Mouse (Mus musculus) ES-E14 (cell line): ENCODE results near the gene Blvrb.

Experiments used
- MAFK ChIP-seq: IDR thresholded peaks from 2 replicates; pipeline ENCODE4 v1.6.1; 2014; ENCODE audit warnings: mild to moderate bottlenecking, low read depth, low read length, inconsistent platforms; ENCODE audit not compliant: insufficient read depth
- ZC3H11A ChIP-seq: IDR thresholded peaks from 2 replicates; pipeline ENCODE4 v1.6.1; 2012; ENCODE audit warnings: low read depth, mild to moderate bottlenecking, inconsistent platforms, low read length, borderline replicate concordance

DNA sequence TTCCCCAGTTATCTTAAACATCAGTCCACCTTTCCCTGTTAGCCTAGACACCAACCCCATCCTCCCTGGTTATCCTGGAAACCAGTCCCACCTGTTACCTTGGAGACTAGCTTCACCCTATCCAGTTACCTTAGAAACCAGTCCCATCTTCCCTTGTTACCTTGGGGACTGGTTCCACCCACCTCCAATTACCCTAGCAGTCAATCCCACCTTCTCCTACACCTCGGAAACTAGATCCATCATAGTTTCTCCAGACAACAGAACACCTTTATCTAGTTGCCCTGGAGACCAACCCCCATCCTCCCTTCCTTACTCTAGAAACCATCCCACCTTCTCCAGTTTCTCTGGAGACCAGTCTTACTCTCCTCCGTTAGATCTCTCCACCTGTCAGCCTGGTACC, 30.6 kb upstream of the Blvrb start:
- TF ChIP-seq ZC3H11A (no peak), MAFK (no peak)
